Mouse (Mus musculus) lung, embryonic 14.5 days (tissue): Measurements from ENCODE around the gene Cdv3. TPM values are rescaled to one million over a fixed set of nuclear protein-coding genes. Genes with fewer than 3 reads are reported as not detected.

Experiments used
- ATAC-seq: fragments of 200-750 bp; cut with Nextera tagmentation; 2 replicates; pipeline ENCODE4 v1.8.0; 2017; ENCODE audit warnings: mild to moderate bottlenecking, moderate TSS enrichment, moderate library complexity; ENCODE audit not compliant: insufficient read depth
- DNase-seq: peaks from one replicate; pipeline ENCODE4 v3.0.0-alpha.2; 2015
- H3K27ac ChIP-seq: fragments of 300-500 bp; sonication (generic); 2 replicates; pipeline ENCODE4 v1.5.1; 2014; ENCODE audit warnings: low read depth, mild to moderate bottlenecking, moderate library complexity
- H3K27me3 ChIP-seq: fragments of 300-500 bp; sonication (generic); 2 replicates; pipeline ENCODE4 v1.6.1; 2014; ENCODE audit warnings: low read length, control low read depth; ENCODE audit not compliant: insufficient read depth
- H3K36me3 ChIP-seq: fragments of 300-500 bp; sonication (generic); 2 replicates; pipeline ENCODE4 v1.6.1; 2014; ENCODE audit warnings: control low read depth; ENCODE audit not compliant: insufficient read depth
- H3K4me1 ChIP-seq: fragments of 300-500 bp; sonication (generic); 2 replicates; pipeline ENCODE4 v1.6.1; 2014; ENCODE audit warnings: antibody characterized with exemption, control low read depth; ENCODE audit not compliant: insufficient read depth
- H3K4me2 ChIP-seq: fragments of 300-500 bp; sonication (generic); 2 replicates; pipeline ENCODE4 v1.6.1; 2014; ENCODE audit warnings: mild to moderate bottlenecking
- H3K4me3 ChIP-seq: fragments of 300-500 bp; sonication (generic); 2 replicates; pipeline ENCODE4 v1.5.1; 2014; ENCODE audit warnings: low read depth, low read length
- H3K9ac ChIP-seq: fragments of 300-500 bp; sonication (generic); 2 replicates; pipeline ENCODE4 v1.6.1; 2014
- H3K9me3 ChIP-seq: fragments of 300-500 bp; sonication (generic); 2 replicates; pipeline ENCODE4 v1.6.1; 2016; ENCODE audit warnings: low read depth, low read length, control low read depth
- CTCF ChIP-seq: IDR thresholded peaks from 2 replicates; pipeline ENCODE4 v1.5.1; 2016; ENCODE audit warnings: antibody characterized with exemption, low read depth
- WGBS: fragments of 180-500 bp; shearing (Covaris S2); extraction: QIAGEN DNeasy Blood & Tissue Kit; methylation state at CpG from one replicate; pipeline ENCODE4 v1.1.7; 2014; 5-methylcytosine and 5-hydroxymethylcytosine counted together
- polyA plus RNA-seq: library from polyadenylated mRNA; unstranded; fragments of >200 nt; fragmentation: Nextera tagmentation; extraction: Ambion mirVana; gene quantifications from 2 replicates; pipeline ENCODE4 v1.2.1, GENCODE M21; 2014

Cdv3 gene
- polyA plus RNA-seq, 1 experiment from 2014 or later, result 93.4 TPM

DNA sequence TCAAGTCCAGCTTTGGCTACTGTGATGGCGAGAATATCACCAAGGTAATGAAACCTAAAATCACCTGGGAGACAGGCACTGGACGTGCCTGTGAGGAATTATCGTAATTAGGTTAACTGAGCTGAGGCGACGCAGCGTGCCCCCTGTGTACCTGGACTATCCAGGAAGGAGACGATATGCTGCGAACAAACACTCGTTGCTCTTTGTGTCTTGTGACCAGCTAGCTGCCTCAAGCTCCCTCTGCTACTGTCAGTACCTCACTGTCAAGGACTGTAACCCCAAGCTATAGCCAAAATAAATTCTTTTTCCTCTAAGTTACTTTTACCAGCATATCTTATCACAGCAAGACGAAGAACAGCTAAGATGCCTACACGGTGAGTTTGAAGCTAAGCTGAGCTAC, 27.6 kb upstream of the Cdv3 start:
- Histone ChIP-seq H3K4me3 (no peak overlapping the region), H3K4me1 (no peaks in the 10 kb centered on the region), H3K27ac (no peak overlapping the region), H3K9me3 (no peaks in the 10 kb centered on the region), H3K36me3 (no peaks in the 10 kb centered on the region), H3K27me3 (no peaks in the 10 kb centered on the region), H3K4me2 (no peak overlapping the region), H3K9ac (no peak overlapping the region)
- no peak for ATAC-seq
- DNase-seq, result no peak
- 82% methylated on average over 11 of the region's 11 CpGs for WGBS
- no peak for TF ChIP-seq CTCF

DNA sequence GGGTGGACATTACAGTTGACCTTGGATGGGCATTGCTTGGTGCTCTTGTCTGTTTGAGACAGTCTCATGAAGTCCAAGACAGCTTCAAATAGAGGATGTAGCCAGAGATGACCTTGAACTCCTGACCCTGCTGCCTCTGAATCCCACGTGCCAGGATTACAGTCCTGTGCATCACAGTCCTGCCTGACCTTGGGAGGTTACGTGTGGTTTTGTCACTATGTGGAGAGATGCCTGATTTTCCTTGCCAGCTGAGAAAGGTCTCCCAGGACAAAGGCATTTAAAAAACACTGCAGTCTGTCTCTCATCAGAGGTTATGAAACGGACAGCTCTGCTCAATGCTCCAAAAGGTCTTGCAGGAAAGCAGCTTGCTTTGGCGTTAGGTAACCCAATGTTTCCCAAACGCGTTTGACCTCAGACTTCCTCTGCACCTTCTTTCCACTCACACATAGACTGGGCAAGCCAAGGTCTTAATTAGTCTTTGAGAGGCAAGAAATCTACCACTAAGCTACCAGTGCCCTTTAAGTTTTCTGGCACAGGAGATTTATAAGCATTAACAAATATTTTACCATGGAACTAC, 26.2 kb upstream of the Cdv3 start:
- DNase-seq, result no peak
- H3K4me1 ChIP-seq, result peaks cover 9% of the 10 kb centered on the region
- H3K4me2 ChIP-seq, result no peak overlapping the region
- H3K27ac ChIP-seq, result no peak overlapping the region
- H3K9me3 ChIP-seq, result no peaks in the 10 kb centered on the region
- ATAC-seq, result no peak
- TF ChIP-seq CTCF, result no peak
- H3K9ac ChIP-seq, result no peak overlapping the region
- no peaks in the 10 kb centered on the region for H3K36me3 ChIP-seq
- 58% methylated on average over 6 of the region's 6 CpGs for WGBS
- H3K27me3 ChIP-seq, result no peaks in the 10 kb centered on the region
- no peak overlapping the region for H3K4me3 ChIP-seq

DNA sequence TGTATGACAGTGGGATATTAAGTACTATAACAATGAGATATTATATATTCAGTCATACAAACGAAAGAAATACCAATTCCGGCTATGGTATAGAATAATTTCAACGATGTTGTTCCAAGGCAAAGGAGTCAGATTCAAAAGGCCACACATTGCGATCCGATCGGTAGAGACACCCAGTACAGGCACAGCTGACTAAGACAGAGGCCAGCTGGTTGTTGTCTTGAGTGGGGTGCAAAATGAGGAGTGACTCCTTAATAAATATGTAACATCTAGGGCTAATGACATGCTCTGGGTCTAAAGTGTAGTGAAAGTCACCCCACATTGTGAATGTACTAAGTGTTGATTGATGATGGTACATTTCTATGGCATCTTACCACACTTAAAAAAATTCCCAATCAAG, 23.6 kb upstream of the Cdv3 start:
- no peak for TF ChIP-seq CTCF
- 49% methylated on average over 6 of the region's 6 CpGs for WGBS
- no peak overlapping the region for H3K4me3 ChIP-seq
- H3K27me3 ChIP-seq, result no peaks in the 10 kb centered on the region
- H3K9ac ChIP-seq, result no peak overlapping the region
- H3K4me1 ChIP-seq, result peaks cover 14% of the 10 kb centered on the region
- H3K36me3 ChIP-seq, result no peaks in the 10 kb centered on the region
- H3K27ac ChIP-seq, result no peak overlapping the region
- ATAC-seq, result 0 out of 2 replicates have a peak, but pooled peaks have one; percentile 44
- DNase-seq, result peak; percentile 48
- no peak overlapping the region for H3K4me2 ChIP-seq
- no peaks in the 10 kb centered on the region for H3K9me3 ChIP-seq

DNA sequence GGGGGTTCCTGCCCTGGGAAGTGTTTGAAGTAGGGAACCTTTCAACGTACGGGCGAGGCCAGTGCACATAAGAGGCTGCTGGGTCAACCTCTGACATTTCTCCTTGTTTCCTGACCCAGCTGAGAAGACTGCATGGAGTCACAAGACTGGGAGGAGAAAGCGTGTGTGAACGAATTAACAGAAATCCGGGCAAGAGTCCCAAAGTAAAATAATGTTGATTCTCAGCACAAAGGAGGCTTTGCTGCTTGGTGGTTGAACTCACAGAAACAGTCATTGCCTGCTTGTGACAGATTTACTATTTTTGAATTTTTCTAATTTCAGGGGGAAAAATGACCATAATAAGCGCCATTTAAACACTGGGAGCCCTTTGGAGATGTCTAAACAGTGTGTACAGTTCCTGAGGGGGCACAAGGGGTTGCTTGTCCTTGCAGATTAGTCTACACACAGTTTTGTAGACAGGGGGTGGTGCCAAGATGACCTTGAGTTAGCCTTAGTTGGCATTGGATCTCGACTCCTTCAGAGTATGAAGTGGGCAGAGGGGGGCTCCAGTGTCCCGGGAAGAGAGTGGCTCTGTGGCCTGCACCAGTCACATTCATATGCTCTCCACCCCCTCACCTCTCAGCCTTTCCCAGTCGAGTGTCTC, 21.5 kb upstream of the Cdv3 start:
- Histone ChIP-seq H3K27ac (0 out of 2 replicates have a peak overlapping the region, but pooled peaks have one; percentile 30), H3K4me1 (peaks cover 14% of the 10 kb centered on the region), H3K9me3 (no peaks in the 10 kb centered on the region), H3K4me2 (no peak overlapping the region), H3K36me3 (no peaks in the 10 kb centered on the region), H3K4me3 (no peak overlapping the region), H3K27me3 (no peaks in the 10 kb centered on the region), H3K9ac (peak overlapping the region; percentile 23; the same call in 1 of the 2 replicates)
- TF ChIP-seq CTCF, result no peak
- DNase-seq (peak; percentile 68), ATAC-seq (0 out of 2 replicates have a peak, but pooled peaks have one; percentile 12)
- WGBS, result 25% methylated on average over 10 of the region's 10 CpGs

DNA sequence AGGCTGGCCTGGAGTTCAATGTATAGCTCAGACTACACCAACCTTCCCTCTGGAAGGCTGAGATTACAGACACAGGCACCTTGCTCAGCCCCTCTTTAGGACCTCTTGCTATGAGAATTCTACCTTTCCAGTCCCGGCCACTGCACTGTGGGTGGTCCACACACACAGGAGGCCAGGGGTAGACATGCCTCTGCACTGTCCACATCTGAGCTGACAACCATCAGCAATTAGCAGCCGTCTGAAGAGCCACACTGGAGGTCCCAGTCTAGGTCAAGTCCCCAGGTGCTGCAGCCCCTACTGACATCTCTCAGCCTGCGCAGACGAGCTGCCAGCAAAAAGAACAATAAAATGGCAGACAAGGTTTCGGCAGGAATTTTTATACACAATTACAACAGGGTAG, 20.9 kb upstream of the Cdv3 start:
- H3K36me3 ChIP-seq, result no peaks in the 10 kb centered on the region
- H3K4me2 ChIP-seq, result no peak overlapping the region
- H3K9me3 ChIP-seq, result no peaks in the 10 kb centered on the region
- H3K4me3 ChIP-seq, result no peak overlapping the region
- ATAC-seq, result peak; percentile 45; the same call in 1 of the 2 replicates
- peak overlapping the region; percentile 23; the same call in 1 of the 2 replicates for H3K9ac ChIP-seq
- no peak overlapping the region for H3K27ac ChIP-seq
- no peak for DNase-seq
- no peaks in the 10 kb centered on the region for H3K27me3 ChIP-seq
- peaks cover 14% of the 10 kb centered on the region for H3K4me1 ChIP-seq
- TF ChIP-seq CTCF, result no peak
- 25% methylated on average over 5 of the region's 5 CpGs for WGBS

GRCm38 (mm10) chr9:103385600-103385999, 20.0 kb upstream of the Cdv3 start:
- DNase-seq (no peak), ATAC-seq (no peak)
- 7% methylated on average over 1 of the region's 1 CpGs for WGBS
- H3K27ac ChIP-seq, result no peak overlapping the region
- peaks cover 14% of the 10 kb centered on the region for H3K4me1 ChIP-seq
- H3K36me3 ChIP-seq, result no peaks in the 10 kb centered on the region
- H3K4me2 ChIP-seq, result no peak overlapping the region
- no peak overlapping the region for H3K9ac ChIP-seq
- H3K4me3 ChIP-seq, result no peak overlapping the region
- H3K9me3 ChIP-seq, result no peaks in the 10 kb centered on the region
- no peak for TF ChIP-seq CTCF
- no peaks in the 10 kb centered on the region for H3K27me3 ChIP-seq

GRCm38 (mm10) chr9:103384141-103384796, 18.6 kb upstream of the Cdv3 start:
- WGBS, result 56% methylated on average over 4 of the region's 4 CpGs
- H3K4me1 ChIP-seq, result peaks cover 14% of the 10 kb centered on the region
- no peak for DNase-seq
- no peaks in the 10 kb centered on the region for H3K36me3 ChIP-seq
- no peak for TF ChIP-seq CTCF
- no peak overlapping the region for H3K4me3 ChIP-seq
- H3K9me3 ChIP-seq, result no peaks in the 10 kb centered on the region
- no peak overlapping the region for H3K27ac ChIP-seq
- no peaks in the 10 kb centered on the region for H3K27me3 ChIP-seq
- no peak overlapping the region for H3K9ac ChIP-seq
- ATAC-seq, result no peak
- H3K4me2 ChIP-seq, result no peak overlapping the region
